Mouse (Mus musculus): ENCODE measurements around the gene Nfia.

DNA sequence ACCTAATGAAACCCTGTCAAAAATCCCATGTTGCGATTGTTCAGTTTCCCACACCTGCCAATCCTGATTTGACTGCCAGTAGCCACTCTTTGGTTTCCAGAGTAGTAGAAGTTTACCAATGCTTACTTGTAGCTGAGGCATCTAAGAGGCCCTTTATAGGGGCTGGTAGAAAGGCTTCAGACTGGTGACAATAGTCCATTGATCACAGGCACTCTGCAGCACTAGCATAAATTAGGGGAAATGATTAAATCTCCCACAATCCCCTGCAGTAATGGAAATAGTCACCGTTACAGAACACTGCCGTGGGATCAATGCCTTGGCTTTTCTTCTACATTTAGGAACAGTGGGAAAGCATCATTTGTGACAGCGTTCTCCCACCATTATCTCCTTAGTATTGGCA, 254.9 kb downstream of the Nfia start:
- no peak for TF ChIP-seq POLR2A (IDR thresholded peaks at IDR 0.05; ENCODE audit: low read depth, low read length)
- TF ChIP-seq CTCF (IDR thresholded peaks at IDR 0.05; ENCODE audit: borderline replicate concordance, insufficient read depth, low read length), result no peak

Data from embryonic fibroblast, embryonic 13.5 days (primary cell).